Mouse (Mus musculus) brown adipose tissue, adult 24 weeks (tissue): ENCODE measurements around the gene Ctss. TPM values are rescaled to one million over a fixed set of nuclear protein-coding genes. Genes with fewer than 3 reads are reported as not detected.

Experiments used
- H3K27ac ChIP-seq: fragments of 200-500 bp; replicated peaks from 2 replicates; pipeline ENCODE4 v1.5.1; 2012; ENCODE audit warnings: low read depth, mild to moderate bottlenecking, low read length
- H3K4me1 ChIP-seq: fragments of 200-500 bp; 2 replicates; pipeline ENCODE4 v1.6.1; 2012; ENCODE audit warnings: low read length, mixed read lengths; ENCODE audit not compliant: control insufficient read depth, insufficient read depth, insufficient read length
- H3K4me3 ChIP-seq: fragments of 200-500 bp; 2 replicates; pipeline ENCODE4 v1.5.1; 2012; ENCODE audit warnings: low read depth, mild to moderate bottlenecking, low read length, moderate library complexity; ENCODE audit not compliant: insufficient read depth
- polyA plus RNA-seq: library from polyadenylated mRNA; stranded (reverse); fragments of >200 nt; gene quantifications from 2 replicates; pipeline ENCODE4 v1.2.4, GENCODE M21; 2012; ENCODE audit not compliant: missing spikeins, insufficient read depth, insufficient read length

The Ctss gene
- polyA plus RNA-seq, 1 experiment: 22.4 TPM

- H3K27ac ChIP-seq: no peak within 1 kb of the TSS
- H3K4me3 ChIP-seq: no peak within 1 kb of the TSS
- no peaks in the 10 kb centered on the region for H3K4me1 ChIP-seq
These were observed 32.9 kb downstream of the Ctss start, which contains the start of gene Hormad1 for GRCm38 (mm10) chr3:95559437-95559836. Hormad1 (plus strand) TSS chr3:95559677.

- Histone ChIP-seq H3K27ac (no peak overlapping the region), H3K4me3 (no peak overlapping the region), H3K4me1 (no peaks in the 10 kb centered on the region)
These were observed 34.2 kb downstream of the Ctss start for GRCm38 (mm10) chr3:95560738-95561137.

- H3K27ac ChIP-seq: no peak overlapping the region
- H3K4me3 ChIP-seq: no peak overlapping the region
- H3K4me1 ChIP-seq: no peaks in the 10 kb centered on the region
These were observed 35.2 kb downstream of the Ctss start for GRCm38 (mm10) chr3:95561826-95562225.

- Histone ChIP-seq H3K4me3 (no peak overlapping the region), H3K4me1 (no peaks in the 10 kb centered on the region), H3K27ac (no peak overlapping the region)
These were observed 43.0 kb downstream of the Ctss start for GRCm38 (mm10) chr3:95569585-95569984.

DNA sequence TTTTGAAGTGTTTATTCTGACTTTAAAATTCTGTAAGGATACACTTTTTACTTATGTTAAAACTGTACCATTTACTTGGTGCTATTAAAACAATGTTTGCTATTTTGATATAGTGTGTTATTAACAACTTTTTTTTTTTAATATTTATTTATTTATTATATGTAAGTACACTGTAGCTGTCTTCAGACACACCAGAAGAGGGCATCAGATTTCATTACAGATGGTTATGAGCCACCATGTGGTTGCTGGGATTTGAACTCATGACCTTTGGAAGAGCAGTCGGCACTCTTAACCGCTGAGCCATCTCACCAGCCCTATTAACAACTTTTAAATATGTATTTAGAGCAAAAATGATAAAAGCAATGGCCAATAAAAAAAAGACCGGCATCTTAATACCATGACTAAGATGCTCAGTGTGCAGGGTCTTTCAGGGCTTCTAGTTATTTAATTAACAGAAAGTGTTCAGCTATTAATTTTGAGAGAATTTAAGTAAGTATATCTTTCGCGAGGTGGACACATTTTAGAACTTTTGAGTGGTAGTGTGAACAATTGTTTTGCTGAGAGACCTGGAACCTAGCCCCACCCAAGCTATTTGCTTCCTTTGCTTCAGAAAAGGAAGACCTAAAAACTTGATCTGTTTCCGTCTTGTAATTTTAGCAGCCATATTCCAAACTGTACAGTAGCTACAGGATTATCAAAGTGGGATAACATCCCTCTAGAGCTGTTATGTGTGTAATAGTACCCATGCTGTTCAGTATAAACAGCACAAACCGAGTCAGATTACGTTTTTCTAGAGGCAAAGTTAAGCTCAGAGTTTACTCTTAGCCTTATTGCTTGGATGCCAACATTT is 61.4 kb downstream of the Ctss start:
- no peak overlapping the region for H3K27ac ChIP-seq
- peak overlapping the region; percentile 34 for H3K4me3 ChIP-seq
- H3K4me1 ChIP-seq: no peaks in the 10 kb centered on the region

DNA sequence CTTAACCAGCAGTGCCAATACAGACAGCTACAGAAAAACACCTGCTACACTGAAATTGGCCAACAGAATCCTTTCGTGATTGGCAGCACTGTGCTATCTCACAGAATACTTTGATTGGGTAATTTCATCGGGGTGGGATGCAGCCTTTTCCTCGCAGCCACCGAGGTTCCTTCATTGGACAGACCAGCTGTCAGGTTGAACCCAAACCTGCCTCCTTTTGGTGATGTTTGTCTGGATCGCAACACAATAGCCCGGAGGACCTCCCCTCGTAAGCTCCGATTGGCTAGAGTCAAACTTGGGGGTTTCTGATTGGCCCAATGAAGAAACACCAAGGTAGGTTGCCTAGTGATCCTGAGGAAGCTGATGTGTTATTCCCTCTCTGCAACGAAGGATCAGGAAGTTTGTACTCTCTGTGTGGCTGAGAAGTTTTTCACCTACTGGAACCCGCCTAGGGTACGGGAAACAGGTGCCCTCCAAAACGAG is 62.1 kb downstream of the Ctss start, which contains the start of gene Golph3l:
TSS of gene Golph3l (plus strand) at position 331 of the 483 bp plus-strand sequence.
- H3K4me3 ChIP-seq: peak within 1 kb of the TSS; percentile 87

DNA sequence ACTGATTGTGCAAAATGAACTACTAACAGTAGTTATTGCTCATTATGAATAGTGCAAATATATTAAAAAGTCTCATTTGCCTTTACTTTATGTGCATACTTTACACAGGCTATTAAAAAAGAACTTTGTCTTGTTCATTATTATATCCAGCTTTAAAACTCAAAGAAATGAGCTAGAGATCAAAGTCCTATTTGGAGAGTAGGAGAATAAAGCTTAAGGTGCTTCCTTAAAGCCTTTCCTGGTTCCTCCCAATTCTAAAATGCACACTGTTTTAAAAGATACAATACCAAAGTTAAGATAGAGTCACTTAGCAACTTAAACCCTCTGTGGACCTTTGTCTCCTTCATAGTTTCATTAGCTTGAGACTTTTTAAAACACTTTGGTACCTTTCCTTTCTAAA is 72.1 kb downstream of the Ctss start:
- no peaks in the 10 kb centered on the region for H3K4me1 ChIP-seq
- no peak overlapping the region for H3K27ac ChIP-seq
- no peak overlapping the region for H3K4me3 ChIP-seq

More for the DNA sequence above, 62.1 kb downstream of the Ctss start, which contains the start of gene Golph3l:
- no peaks in the 10 kb centered on the region for H3K4me1 ChIP-seq
- H3K27ac ChIP-seq: peak within 1 kb of the TSS; percentile 29; the same call in 1 of the 2 replicates

GRCm38 (mm10) chr3:95601287-95601686 is 74.7 kb downstream of the Ctss start:
- H3K27ac ChIP-seq: no peak overlapping the region
- no peak overlapping the region for H3K4me3 ChIP-seq
- H3K4me1 ChIP-seq: no peaks in the 10 kb centered on the region

Other genes starting within 250 kb of the Ctss start
- 22.1 and 23.5 TPM in 2 replicates for gene Mindy1, start 245.4 kb upstream of the Ctss start, polyA plus RNA-seq
- 11.9 and 16.3 TPM in 2 replicates for gene Prune1, start 244.7 kb upstream of the Ctss start, polyA plus RNA-seq
- 0.63 and 1.5 TPM in 2 replicates for gene Anxa9, start 219.6 kb upstream of the Ctss start, polyA plus RNA-seq
- gene Cers2, start 212.0 kb upstream of the Ctss start, polyA plus RNA-seq: 178 and 185 TPM in 2 replicates
- 6.7 and 7.5 TPM in 2 replicates for gene Setdb1, start 169.6 kb upstream of the Ctss start, polyA plus RNA-seq
- gene 4930558C23Rik, start 123.9 kb upstream of the Ctss start, polyA plus RNA-seq: not detected in 2 replicates
- 17.2 and 18.4 TPM in 2 replicates for gene Arnt, start 92.4 kb upstream of the Ctss start, polyA plus RNA-seq
- 7.5 and 12.3 TPM in 2 replicates for gene Ctsk, start 27.5 kb upstream of the Ctss start, polyA plus RNA-seq
- gene Hormad1, start 32.9 kb downstream of the Ctss start, polyA plus RNA-seq: not detected in 2 replicates
- 20.1 and 20.4 TPM in 2 replicates for gene Golph3l, start 62.1 kb downstream of the Ctss start, polyA plus RNA-seq
- gene Ensa, start 98.2 kb downstream of the Ctss start, polyA plus RNA-seq: 38.4 and 51.4 TPM in 2 replicates
- 56.1 and 61.6 TPM in 2 replicates for gene Mcl1, start 132.0 kb downstream of the Ctss start, polyA plus RNA-seq
- gene Adamtsl4, start 161.1 kb downstream of the Ctss start, polyA plus RNA-seq: 2.5 and 6.6 TPM in 2 replicates
- gene Ecm1, start 212.8 kb downstream of the Ctss start, polyA plus RNA-seq: 41.5 and 48.8 TPM in 2 replicates
- gene Tars2, start 233.4 kb downstream of the Ctss start, polyA plus RNA-seq: 32.1 and 47.7 TPM in 2 replicates